Mouse (Mus musculus): ENCODE data around the gene Krt35. TPM values are rescaled to one million over a fixed set of nuclear protein-coding genes. Genes with fewer than 3 reads are reported as not detected.

Gene Krt35
- polyA plus RNA-seq (2016; fragmentation: Nextera tagmentation; extraction: Ambion mirVana): not detected in 2 replicates

- Histone ChIP-seq H3K27ac (replicated peaks) (no peak within 1 kb of the TSS), H3K27me3 (replicated peaks; ENCODE audit: low read depth, poor library complexity, severe bottlenecking) (no peaks in the 10 kb centered on the region), H3K9me3 (no peaks in the 10 kb centered on the region), H3K4me3 (no peak within 1 kb of the TSS), H3K4me1 (peaks cover 19% of the 10 kb centered on the region), H3K36me3 (replicated peaks) (no peaks in the 10 kb centered on the region)
- WGBS: 86% methylated on average over 9 of the region's 9 CpGs
- DNase-seq (ENCODE audit: low spot score): no peak
Observed at GRCm38 (mm10) chr11:100096141-100096540, at the start of gene Krt35. Gene Krt35, minus strand, starts transcription at chr11:100096241.

GRCm38 (mm10) chr11:100145104-100145503 lies 49.1 kb upstream of the Krt35 start:
- no peaks in the 10 kb centered on the region for H3K36me3 ChIP-seq (replicated peaks)
- no peaks in the 10 kb centered on the region for H3K9me3 ChIP-seq
- H3K27ac ChIP-seq (replicated peaks): no peak overlapping the region
- H3K4me3 ChIP-seq: peak overlapping the region; percentile 52
- 2% methylated on average over 20 of the region's 20 CpGs for WGBS
- peaks cover 45% of the 10 kb centered on the region for H3K27me3 ChIP-seq (replicated peaks; ENCODE audit: low read depth, poor library complexity, severe bottlenecking)
- peaks cover 30% of the 10 kb centered on the region for H3K4me1 ChIP-seq
- peak; percentile 44 for DNase-seq (ENCODE audit: low spot score)

- Histone ChIP-seq H3K36me3 (replicated peaks) (no peaks in the 10 kb centered on the region), H3K4me1 (peaks cover 61% of the 10 kb centered on the region), H3K9me3 (no peaks in the 10 kb centered on the region), H3K27ac (replicated peaks) (no peak overlapping the region), H3K4me3 (no peak overlapping the region), H3K27me3 (replicated peaks; ENCODE audit: low read depth, poor library complexity, severe bottlenecking) (peaks cover 26% of the 10 kb centered on the region)
- no peak for DNase-seq (ENCODE audit: low spot score)
- 89% methylated on average over 21 of the region's 21 CpGs for WGBS
Observed at GRCm38 (mm10) chr11:100140966-100141365, 44.9 kb upstream of the Krt35 start.

GRCm38 (mm10) chr11:100139391-100139790 lies 43.4 kb upstream of the Krt35 start:
- Histone ChIP-seq H3K27ac (replicated peaks) (peak overlapping the region; percentile 40), H3K4me3 (no peak overlapping the region), H3K4me1 (peaks cover 50% of the 10 kb centered on the region), H3K36me3 (replicated peaks) (no peaks in the 10 kb centered on the region), H3K9me3 (no peaks in the 10 kb centered on the region), H3K27me3 (replicated peaks; ENCODE audit: low read depth, poor library complexity, severe bottlenecking) (peaks cover 10% of the 10 kb centered on the region)
- DNase-seq (ENCODE audit: low spot score): no peak
- 75% methylated on average over 2 of the region's 2 CpGs for WGBS

- Histone ChIP-seq H3K27me3 (replicated peaks; ENCODE audit: low read depth, poor library complexity, severe bottlenecking) (peaks cover 4% of the 10 kb centered on the region), H3K27ac (replicated peaks) (peak overlapping the region; percentile 40; the same call in 1 of the 2 replicates)
- 42% methylated on average over 7 of the region's 7 CpGs for WGBS
Observed at GRCm38 (mm10) chr11:100138809-100139208, 42.8 kb upstream of the Krt35 start.

GRCm38 (mm10) chr11:100137693-100138092 lies 41.7 kb upstream of the Krt35 start:
- DNase-seq (ENCODE audit: low spot score): no peak
- Histone ChIP-seq H3K4me3 (no peak overlapping the region), H3K27ac (replicated peaks) (no peak overlapping the region; the same call in 1 of the 2 replicates), H3K9me3 (no peaks in the 10 kb centered on the region), H3K27me3 (replicated peaks; ENCODE audit: low read depth, poor library complexity, severe bottlenecking) (no peaks in the 10 kb centered on the region), H3K36me3 (replicated peaks) (no peaks in the 10 kb centered on the region), H3K4me1 (peaks cover 48% of the 10 kb centered on the region)
- 51% methylated on average over 5 of the region's 5 CpGs for whole genome bisulfite sequencing

More at GRCm38 (mm10) chr11:100138809-100139208, 42.8 kb upstream of the Krt35 start:
- no peaks in the 10 kb centered on the region for H3K9me3 ChIP-seq
- H3K36me3 ChIP-seq (replicated peaks): no peaks in the 10 kb centered on the region
- peaks cover 48% of the 10 kb centered on the region for H3K4me1 ChIP-seq
- H3K4me3 ChIP-seq: no peak overlapping the region
- peak; percentile 35 for DNase-seq (ENCODE audit: low spot score)

GRCm38 (mm10) chr11:100136559-100136958 lies 40.5 kb upstream of the Krt35 start:
- Histone ChIP-seq H3K4me3 (no peak overlapping the region), H3K4me1 (peaks cover 48% of the 10 kb centered on the region), H3K27ac (replicated peaks) (no peak overlapping the region), H3K9me3 (no peaks in the 10 kb centered on the region), H3K27me3 (replicated peaks; ENCODE audit: low read depth, poor library complexity, severe bottlenecking) (no peaks in the 10 kb centered on the region), H3K36me3 (replicated peaks) (no peaks in the 10 kb centered on the region)
- 46% methylated on average over 5 of the region's 5 CpGs for WGBS
- peak; percentile 17 for DNase-seq (ENCODE audit: low spot score)

- Histone ChIP-seq H3K27me3 (replicated peaks; ENCODE audit: low read depth, poor library complexity, severe bottlenecking) (no peaks in the 10 kb centered on the region), H3K4me1 (peaks cover 44% of the 10 kb centered on the region)
- 67% methylated on average over 7 of the region's 7 CpGs for whole genome bisulfite sequencing
Observed at GRCm38 (mm10) chr11:100135731-100136130, 39.7 kb upstream of the Krt35 start, which contains the start of gene Krt15. Gene Krt15, minus strand, starts transcription at chr11:100135928.

GRCm38 (mm10) chr11:100124901-100125300 lies 28.9 kb upstream of the Krt35 start:
- 83% methylated on average over 7 of the region's 7 CpGs for WGBS
- H3K4me1 ChIP-seq: no peaks in the 10 kb centered on the region
- no peaks in the 10 kb centered on the region for H3K36me3 ChIP-seq (replicated peaks)
- no peak for DNase-seq (ENCODE audit: low spot score)
- H3K27ac ChIP-seq (replicated peaks): no peak overlapping the region
- no peaks in the 10 kb centered on the region for H3K27me3 ChIP-seq (replicated peaks; ENCODE audit: low read depth, poor library complexity, severe bottlenecking)
- no peak overlapping the region for H3K4me3 ChIP-seq
- H3K9me3 ChIP-seq: no peaks in the 10 kb centered on the region

More at GRCm38 (mm10) chr11:100135731-100136130, 39.7 kb upstream of the Krt35 start, which contains the start of gene Krt15:
- Histone ChIP-seq H3K9me3 (no peaks in the 10 kb centered on the region), H3K36me3 (replicated peaks) (no peaks in the 10 kb centered on the region), H3K27ac (replicated peaks) (no peak within 1 kb of the TSS), H3K4me3 (no peak within 1 kb of the TSS)
- no peak for DNase-seq (ENCODE audit: low spot score)

GRCm38 (mm10) chr11:100121466-100121865 lies 25.4 kb upstream of the Krt35 start, which contains the start of gene Krt13:
Gene Krt13, minus strand, starts transcription at chr11:100121566.
- Histone ChIP-seq H3K36me3 (replicated peaks) (no peaks in the 10 kb centered on the region), H3K4me3 (no peak within 1 kb of the TSS), H3K4me1 (no peaks in the 10 kb centered on the region), H3K9me3 (no peaks in the 10 kb centered on the region), H3K27me3 (replicated peaks; ENCODE audit: low read depth, poor library complexity, severe bottlenecking) (no peaks in the 10 kb centered on the region), H3K27ac (replicated peaks) (no peak within 1 kb of the TSS)
- DNase-seq (ENCODE audit: low spot score): no peak
- 79% methylated on average over 3 of the region's 3 CpGs for WGBS

- 0 out of 2 replicates have a peak, but pooled peaks cover 3% of the 10 kb centered on the region for H3K4me1 ChIP-seq
- no peak overlapping the region for H3K4me3 ChIP-seq
- DNase-seq (ENCODE audit: low spot score): no peak
- H3K9me3 ChIP-seq: no peaks in the 10 kb centered on the region
- WGBS: 89% methylated on average over 5 of the region's 5 CpGs
- no peak overlapping the region for H3K27ac ChIP-seq (replicated peaks)
- H3K27me3 ChIP-seq (replicated peaks; ENCODE audit: low read depth, poor library complexity, severe bottlenecking): no peaks in the 10 kb centered on the region
- H3K36me3 ChIP-seq (replicated peaks): no peaks in the 10 kb centered on the region
Observed at GRCm38 (mm10) chr11:100120331-100120730, 24.3 kb upstream of the Krt35 start.

GRCm38 (mm10) chr11:100113742-100114029 lies 17.6 kb upstream of the Krt35 start:
- 0 out of 2 replicates have a peak, but pooled peaks cover 3% of the 10 kb centered on the region for H3K4me1 ChIP-seq
- no peak overlapping the region for H3K4me3 ChIP-seq
- WGBS: 75% methylated on average over 2 of the region's 2 CpGs
- H3K27ac ChIP-seq (replicated peaks): no peak overlapping the region
- H3K27me3 ChIP-seq (replicated peaks; ENCODE audit: low read depth, poor library complexity, severe bottlenecking): no peaks in the 10 kb centered on the region
- H3K9me3 ChIP-seq: no peaks in the 10 kb centered on the region
- no peak for DNase-seq (ENCODE audit: low spot score)
- no peaks in the 10 kb centered on the region for H3K36me3 ChIP-seq (replicated peaks)

GRCm38 (mm10) chr11:100112935-100113741 lies 17.1 kb upstream of the Krt35 start:
- WGBS: 82% methylated on average over 11 of the region's 11 CpGs
- Histone ChIP-seq H3K36me3 (replicated peaks) (no peaks in the 10 kb centered on the region), H3K9me3 (no peaks in the 10 kb centered on the region), H3K4me1 (0 out of 2 replicates have a peak, but pooled peaks cover 3% of the 10 kb centered on the region), H3K4me3 (no peak overlapping the region), H3K27me3 (replicated peaks; ENCODE audit: low read depth, poor library complexity, severe bottlenecking) (no peaks in the 10 kb centered on the region), H3K27ac (replicated peaks) (no peak overlapping the region)
- no peak for DNase-seq (ENCODE audit: low spot score)

All from embryonic facial prominence, embryonic 10.5 days (tissue).